Mouse (Mus musculus): ENCODE results near the gene Sgpp1.
"Not testable (repeated sequence)": the region's sequence is repeated elsewhere in the genome, so short reads cannot be mapped to it uniquely, and the experiment has no call there.

Sgpp1 gene

GRCm38 (mm10) chr12:75731508-75731907 is 4.0 kb downstream of the Sgpp1 start:
- DNase-seq = no peak

- DNase-seq = no peak
Measured at GRCm38 (mm10) chr12:75730458-75730857, 5.1 kb downstream of the Sgpp1 start.

- no peak for DNase-seq
Measured at GRCm38 (mm10) chr12:75729876-75730275, 5.7 kb downstream of the Sgpp1 start.

GRCm38 (mm10) chr12:75727333-75728125 is 8.0 kb downstream of the Sgpp1 start:
- DNase-seq = no peak

- no peak for DNase-seq
Measured at GRCm38 (mm10) chr12:75726349-75726861, 9.1 kb downstream of the Sgpp1 start.

GRCm38 (mm10) chr12:75724621-75725324 is 10.8 kb downstream of the Sgpp1 start:
- DNase-seq = no peak

- DNase-seq = no peak
Measured at GRCm38 (mm10) chr12:75723839-75724463, 11.6 kb downstream of the Sgpp1 start.

GRCm38 (mm10) chr12:75721941-75722340 is 13.6 kb downstream of the Sgpp1 start:
- no peak for DNase-seq

- no peak for DNase-seq
Measured at GRCm38 (mm10) chr12:75721006-75721405, 14.5 kb downstream of the Sgpp1 start.

GRCm38 (mm10) chr12:75713596-75713995 is 21.9 kb downstream of the Sgpp1 start:
- no peak for DNase-seq

GRCm38 (mm10) chr12:75712905-75713304 is 22.6 kb downstream of the Sgpp1 start:
- not testable (repeated sequence) for DNase-seq

- DNase-seq = no peak
Measured at GRCm38 (mm10) chr12:75710596-75711376, 24.7 kb downstream of the Sgpp1 start.

GRCm38 (mm10) chr12:75709506-75709905 is 26.0 kb downstream of the Sgpp1 start:
- DNase-seq = no peak

GRCm38 (mm10) chr12:75706670-75707069 is 28.9 kb downstream of the Sgpp1 start:
- DNase-seq = peak; percentile 70

- no peak for DNase-seq
Measured at GRCm38 (mm10) chr12:75702739-75703122, 32.8 kb downstream of the Sgpp1 start.

- no peak for DNase-seq
Measured at GRCm38 (mm10) chr12:75702084-75702738, 33.3 kb downstream of the Sgpp1 start.

GRCm38 (mm10) chr12:75701173-75702083 is 34.1 kb downstream of the Sgpp1 start:
- DNase-seq = peak; percentile 44

GRCm38 (mm10) chr12:75698692-75699091 is 36.8 kb downstream of the Sgpp1 start:
- no peak for DNase-seq

GRCm38 (mm10) chr12:75695845-75696244 is 39.7 kb downstream of the Sgpp1 start:
- DNase-seq = not testable (repeated sequence)

- DNase-seq = no peak
Measured at GRCm38 (mm10) chr12:75689003-75689402, 46.5 kb downstream of the Sgpp1 start.

- no peak for DNase-seq
Measured at GRCm38 (mm10) chr12:75687314-75687713, 48.2 kb downstream of the Sgpp1 start.
